Mouse (Mus musculus) lung, postnatal 14 days (tissue): ENCODE data around the gene Ear2.
"Not testable (repeated sequence)": the region's sequence is repeated elsewhere in the genome, so short reads cannot be mapped to it uniquely, and the experiment has no call there.

Source experiments
- DNase-seq: peaks from one replicate; pipeline ENCODE4 v3.0.0; 2021

The Ear2 gene

DNA sequence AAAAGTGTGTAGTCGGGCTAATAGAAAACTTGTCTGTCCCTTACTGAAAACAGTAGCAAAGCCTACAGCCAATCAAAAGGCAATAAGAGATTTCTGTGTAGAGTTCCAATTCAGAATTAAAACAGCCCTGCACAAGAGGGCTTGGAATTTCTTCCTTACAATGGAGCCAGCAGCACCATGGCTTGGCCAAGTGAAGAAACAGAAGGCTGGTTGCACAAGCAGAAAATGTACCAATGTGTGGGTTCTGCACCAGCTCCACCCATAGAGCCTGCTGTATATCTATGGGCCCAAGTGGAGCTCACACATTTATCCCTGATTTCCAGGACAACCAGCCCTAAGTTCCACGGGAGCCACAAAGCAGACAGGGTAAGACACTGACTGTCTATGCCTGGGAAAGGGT, at the start of gene Ear2:
Gene Ear2, plus strand, starts transcription at position 301 of the 400 bp plus-strand sequence.
- DNase-seq = not testable (repeated sequence)

DNA sequence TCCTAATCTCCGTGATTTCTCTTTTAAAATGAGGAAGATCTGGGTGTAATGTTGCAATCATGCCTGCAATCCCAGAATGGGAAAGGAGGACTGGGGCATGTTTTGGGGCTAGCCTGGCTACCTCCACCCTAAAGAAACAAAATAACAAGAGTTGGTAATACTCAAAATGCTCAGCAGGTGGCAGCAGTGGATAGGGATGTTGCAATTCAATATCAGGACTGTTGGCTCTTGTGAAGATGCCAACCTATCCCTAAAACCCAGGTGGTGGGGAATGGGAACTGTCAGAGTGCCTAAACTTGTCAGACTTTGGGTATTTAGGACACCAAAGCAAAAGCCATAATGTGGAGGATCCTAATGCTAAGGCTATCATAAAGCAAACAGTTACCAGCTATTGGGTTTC, 34.6 kb upstream of the Ear2 start:
- DNase-seq = not testable (repeated sequence)

- DNase-seq = not testable (repeated sequence)
Observed at GRCm38 (mm10) chr14:44070595-44070994, 31.9 kb upstream of the Ear2 start.

DNA sequence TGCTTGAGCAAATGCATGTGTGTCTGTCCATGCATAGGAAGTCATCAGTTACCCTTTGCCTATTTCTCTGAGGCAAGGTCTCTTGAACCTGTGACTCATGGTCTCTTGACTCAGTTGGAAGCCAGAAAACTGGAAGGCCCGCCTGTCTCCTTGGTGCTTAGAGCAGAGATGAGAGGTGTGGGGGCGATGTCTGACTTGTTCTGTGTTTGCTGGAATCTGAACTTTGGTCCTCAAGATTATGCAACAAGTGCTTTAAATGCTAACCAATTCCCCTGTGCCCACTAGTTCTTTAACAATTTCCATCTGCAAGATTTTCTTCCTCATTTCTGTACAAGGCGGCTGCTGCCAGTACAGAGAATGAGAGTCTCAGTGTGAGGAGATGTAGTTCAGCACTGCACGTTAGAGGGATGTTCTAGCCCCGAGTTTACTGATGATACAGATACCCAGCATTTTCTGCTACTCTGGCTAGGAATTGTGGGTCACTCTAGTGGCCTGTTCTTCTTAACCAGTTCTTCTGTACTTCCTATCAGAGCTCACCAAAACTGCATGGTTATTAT, 24.6 kb upstream of the Ear2 start:
- not testable (repeated sequence) for DNase-seq

GRCm38 (mm10) chr14:44086588-44086987, 15.9 kb upstream of the Ear2 start:
- not testable (repeated sequence) for DNase-seq

DNA sequence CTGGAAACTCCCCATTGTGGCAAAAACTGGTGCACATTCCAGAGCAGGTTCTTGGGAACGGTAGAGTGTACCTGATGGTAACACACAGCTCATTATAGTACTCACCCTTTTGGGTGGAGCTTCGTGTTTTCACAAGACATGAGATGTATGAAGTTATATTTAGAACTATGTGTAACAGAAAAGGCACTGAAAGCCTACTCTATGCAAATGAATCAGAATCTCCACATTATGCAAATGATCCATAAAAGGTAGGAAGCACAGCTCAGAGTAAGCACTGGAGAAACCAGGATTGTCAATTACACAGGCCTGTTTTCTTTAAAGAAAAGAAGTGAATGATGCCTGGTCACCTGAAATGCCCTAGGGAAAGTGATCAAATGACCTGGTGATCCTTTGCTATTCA, 14.9 kb upstream of the Ear2 start:
- not testable (repeated sequence) for DNase-seq

- not testable (repeated sequence) for DNase-seq
Observed at GRCm38 (mm10) chr14:44091524-44091923, 10.9 kb upstream of the Ear2 start.

GRCm38 (mm10) chr14:44094445-44094844, 8.0 kb upstream of the Ear2 start:
- DNase-seq = not testable (repeated sequence)

DNA sequence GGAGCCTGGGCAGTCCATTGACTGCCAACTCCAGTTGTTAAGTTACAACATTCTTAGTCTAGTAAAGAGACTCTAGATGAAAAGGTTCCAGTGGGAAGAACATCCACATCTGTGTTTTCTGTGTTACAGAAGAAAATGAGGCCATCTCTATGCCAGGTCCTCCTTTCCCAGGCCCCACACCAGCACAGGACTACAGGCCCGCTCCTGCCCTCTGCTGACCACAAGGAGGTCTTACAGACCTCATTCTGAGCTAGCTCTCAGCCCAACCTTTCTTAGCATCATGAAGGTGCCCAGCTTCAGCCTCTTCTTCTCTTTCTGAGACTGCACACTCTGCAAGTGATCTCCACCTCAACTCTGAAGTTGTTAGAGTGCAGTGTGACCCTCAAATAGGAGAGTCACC, 2.4 kb upstream of the Ear2 start:
- DNase-seq = not testable (repeated sequence)

GRCm38 (mm10) chr14:44110981-44111380, 8.5 kb downstream of the Ear2 start:
- no peak for DNase-seq

DNA sequence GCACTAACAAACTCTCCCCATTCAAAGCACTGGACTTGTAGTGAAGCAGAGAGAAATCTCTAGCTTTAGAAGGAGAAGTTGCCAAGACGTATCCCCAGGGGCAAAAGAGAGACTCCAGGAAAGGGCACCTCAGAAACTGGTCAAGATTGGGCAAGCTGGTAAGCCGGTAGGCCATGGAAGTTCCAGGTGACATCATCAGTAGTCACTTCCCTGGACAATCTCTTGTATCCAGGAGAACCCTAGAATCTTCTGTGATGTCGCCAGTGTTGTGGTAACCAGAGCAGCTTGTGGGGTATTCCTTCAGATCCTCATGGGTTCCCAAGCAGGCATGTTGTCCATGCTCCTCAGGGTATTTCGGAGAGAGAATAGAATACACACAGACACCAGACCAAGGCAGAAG, 21.1 kb downstream of the Ear2 start, which contains the start of gene Gm3327:
Gene Gm3327, plus strand, starts transcription at position 301 of the 400 bp plus-strand sequence.
- DNase-seq = not testable (repeated sequence)
